Mouse (Mus musculus): ENCODE results near the gene Phf3.
A peak's percentile ranks its signal among the peaks of the same experiment; 100 is the strongest.
"Not testable (repeated sequence)": the region's sequence is repeated elsewhere in the genome, so short reads cannot be mapped to it uniquely, and the experiment has no call there.

Phf3 gene

DNA sequence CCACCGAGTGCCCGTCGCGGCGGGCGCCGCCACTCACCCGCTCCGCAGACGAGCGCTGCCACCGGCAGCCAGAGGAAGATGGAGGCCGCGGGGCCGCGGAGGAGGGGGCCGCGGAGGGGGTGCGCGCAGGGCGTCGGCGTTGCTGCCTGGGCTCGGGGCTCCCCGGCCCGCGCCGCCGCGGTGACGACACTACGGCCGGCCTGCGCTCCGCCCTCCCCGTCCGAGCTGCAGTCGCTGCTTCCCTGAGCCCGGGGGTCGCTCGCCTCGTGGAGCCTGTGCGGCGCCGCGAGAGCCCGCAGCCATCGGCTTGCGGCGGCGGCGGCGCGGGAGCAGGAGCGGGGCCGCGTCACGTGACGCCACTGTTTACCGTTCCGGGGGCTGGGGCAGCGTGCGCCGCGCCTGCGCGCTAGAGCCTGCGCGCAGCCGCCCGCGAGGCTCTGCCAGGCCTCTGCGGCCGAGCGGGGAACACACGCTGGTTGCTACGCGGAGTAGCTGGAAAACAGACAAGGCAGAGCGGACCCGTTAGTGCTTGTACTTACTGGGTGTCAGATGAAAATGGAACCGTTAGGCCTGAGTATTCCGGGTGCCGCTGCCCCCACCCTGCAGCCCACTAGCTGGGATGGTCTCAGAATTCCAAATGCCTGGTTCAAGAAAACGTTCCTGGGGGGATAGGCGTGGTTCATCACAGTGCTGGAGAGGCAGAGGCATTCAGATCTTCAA, at the start of gene Phf3:
Gene Phf3, minus strand, starts transcription at position 381 of the 720 bp plus-strand sequence.
- DNase-seq: peak; percentile 88

DNA sequence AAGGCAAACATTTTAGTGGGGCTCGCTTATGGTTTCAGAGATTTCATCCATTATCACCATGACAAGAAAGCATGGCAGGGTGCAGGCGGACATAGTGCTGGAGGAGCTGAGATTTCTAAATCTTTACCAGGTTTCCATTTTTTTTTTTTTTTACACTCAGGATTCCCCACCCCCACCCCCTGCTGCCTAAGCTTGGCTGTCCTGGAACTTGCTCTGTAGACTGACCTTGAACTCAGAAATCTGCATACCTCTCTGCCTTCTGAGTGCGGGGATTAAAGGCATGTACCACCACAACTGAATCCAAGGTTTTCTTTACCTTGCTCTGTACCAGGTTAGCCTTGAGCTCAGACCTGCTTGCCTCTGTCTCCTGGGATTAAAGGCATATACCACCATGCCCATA, 48.5 kb upstream of the Phf3 start:
- DNase-seq: no peak

DNA sequence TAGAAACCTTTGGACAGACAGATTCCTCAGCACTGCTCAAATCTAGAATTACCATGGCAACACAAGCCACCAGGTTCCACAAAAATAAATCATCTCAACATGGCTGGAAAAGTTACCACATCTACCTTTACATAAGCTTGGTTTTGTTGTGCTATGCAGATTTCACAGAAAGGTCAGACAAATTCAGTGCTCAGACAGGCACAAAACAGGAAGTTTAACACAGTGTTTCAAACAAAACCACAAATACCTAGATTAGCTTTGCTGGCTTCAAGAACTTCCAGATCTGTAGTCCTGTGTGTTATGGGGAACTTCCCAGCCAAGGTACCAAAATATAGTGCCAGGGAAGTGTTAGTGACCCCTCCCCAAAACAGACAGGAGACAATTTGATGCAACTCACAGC, 47.5 kb upstream of the Phf3 start:
- DNase-seq: no peak

DNA sequence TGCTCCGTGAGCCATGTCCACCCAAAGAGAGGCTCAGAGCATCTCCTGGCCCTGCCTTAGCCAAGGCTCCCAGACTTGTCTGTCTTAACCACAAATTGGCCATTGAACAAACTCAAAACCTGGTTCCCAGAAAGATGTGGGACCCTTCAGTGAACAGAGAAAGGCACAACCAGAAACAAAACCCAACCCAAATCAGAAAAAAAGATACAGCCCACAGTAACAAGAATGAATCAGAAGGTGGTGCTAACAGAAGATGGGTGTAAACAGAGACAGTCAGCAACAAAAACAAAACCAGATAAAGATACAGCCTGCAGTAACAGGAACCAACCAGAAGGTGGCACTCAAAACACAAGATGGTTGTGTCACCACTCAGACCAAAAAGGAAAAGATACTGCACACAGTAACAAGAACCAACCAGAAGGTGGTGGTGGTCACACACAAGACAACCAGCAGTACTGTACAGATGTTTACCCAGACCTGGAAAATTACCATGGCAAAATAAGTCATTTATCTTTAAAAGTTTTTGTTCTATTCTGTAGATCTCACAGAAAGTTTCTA, 47.0 kb upstream of the Phf3 start:
- peak; percentile 7 for DNase-seq

DNA sequence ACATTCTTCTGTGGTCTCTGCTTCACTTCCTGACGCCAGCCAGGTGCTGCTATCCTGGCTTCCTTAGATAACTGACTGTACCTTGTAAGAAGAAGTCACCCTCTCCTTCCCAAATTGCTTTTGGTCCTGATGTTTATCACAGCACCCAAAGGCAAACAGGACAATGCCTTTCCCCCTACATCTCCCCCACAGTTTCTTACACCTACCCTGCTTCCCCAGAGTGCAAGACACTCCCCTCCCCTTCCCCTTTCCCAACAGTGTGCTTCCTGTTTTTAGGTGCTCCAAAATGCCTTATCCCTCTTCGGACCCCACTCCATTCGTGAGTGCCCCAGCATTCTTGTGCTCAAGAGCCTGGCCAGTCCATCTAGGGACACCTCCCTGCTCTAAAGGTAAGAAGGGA, 36.5 kb upstream of the Phf3 start:
- DNase-seq: no peak

DNA sequence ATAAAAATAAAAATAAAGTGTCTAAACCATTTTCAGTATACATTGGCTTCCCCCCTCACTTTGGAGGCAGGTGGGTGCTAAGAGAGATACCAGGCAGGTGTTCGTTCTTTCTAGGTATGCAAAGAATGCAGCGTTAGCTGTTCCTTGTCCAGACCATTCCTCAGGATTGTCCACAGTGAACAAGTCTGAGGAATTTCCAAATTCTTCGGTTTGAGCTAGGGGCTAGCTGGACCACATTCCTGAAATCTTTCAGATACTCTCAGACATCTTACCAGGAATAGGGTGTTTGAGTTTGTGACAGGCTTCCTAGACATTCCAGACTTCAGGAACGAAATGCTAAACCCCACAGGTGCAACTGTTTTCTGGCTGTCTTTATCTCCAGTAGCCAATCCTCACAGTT, 35.1 kb upstream of the Phf3 start:
- DNase-seq: no peak

DNA sequence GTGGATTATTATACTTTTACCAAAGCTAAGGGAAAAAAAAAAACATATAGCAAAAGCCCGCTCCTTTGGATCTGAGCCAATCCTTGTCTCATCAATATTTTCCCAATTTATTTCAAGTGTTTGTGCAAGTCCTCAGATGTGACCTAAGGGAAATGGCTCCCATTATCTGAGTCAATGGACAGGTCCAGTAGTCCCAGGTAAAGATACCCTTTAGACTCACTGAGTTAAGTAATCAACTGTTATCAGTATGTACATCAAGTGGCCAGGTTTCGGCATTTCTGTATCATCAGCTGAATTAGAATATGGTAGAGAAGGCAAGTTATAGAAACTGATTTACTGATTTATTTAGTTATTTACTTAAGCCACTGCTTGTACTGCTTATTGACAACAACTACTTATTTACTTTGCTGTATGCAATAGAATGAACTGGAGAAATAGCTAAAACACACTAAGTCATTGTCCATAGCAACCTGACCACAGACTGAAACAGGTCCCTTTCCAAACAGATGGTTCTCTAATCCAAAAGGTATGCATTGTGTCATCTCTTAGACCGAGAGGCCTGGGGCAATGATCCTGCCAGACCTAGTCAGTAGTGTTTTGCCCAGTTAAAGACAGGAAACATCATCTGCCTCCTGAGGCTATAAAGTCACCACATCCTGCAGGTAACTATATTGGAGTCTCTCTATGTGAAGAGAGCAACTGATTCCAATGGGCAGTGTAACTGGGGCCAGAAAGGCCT, 29.9 kb upstream of the Phf3 start:
- no peak for DNase-seq

DNA sequence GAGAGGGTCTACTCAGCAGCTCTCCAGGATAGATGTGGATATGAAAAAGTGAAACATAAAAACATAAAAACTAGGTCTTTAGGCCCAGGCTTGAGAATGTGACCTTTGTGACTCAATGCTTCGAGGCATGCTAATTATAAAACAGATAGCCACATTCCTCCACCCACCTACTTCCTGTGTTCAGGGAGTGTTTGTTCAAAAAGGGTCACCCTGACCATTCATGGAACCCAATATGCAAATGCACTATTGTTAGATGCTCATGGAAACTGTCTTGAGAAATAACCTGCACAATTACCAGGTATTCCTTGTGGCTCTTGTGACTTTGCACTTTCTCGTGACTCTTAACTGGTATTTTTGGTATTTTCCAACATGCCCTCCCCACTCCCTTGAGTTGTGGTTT, 25.0 kb upstream of the Phf3 start:
- no peak for DNase-seq

DNA sequence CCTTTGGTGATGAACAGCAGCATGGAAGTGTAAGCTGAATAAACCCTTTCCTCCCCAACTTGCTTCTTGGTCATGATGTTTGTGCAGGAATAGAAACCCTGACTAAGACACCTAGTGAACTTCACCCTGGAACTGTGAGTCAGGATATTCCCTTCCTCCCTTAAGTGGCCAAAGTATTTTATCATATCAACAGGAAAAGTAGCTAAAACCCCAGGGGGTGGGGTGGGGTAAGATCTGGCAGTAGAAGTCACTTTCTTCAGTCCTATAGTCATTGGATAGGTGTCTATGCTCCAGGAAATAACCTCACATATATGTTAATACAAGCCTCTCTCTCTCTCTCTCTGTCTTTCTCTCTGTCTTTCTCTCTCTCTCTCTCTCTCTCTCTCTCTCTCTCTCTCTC, 21.6 kb upstream of the Phf3 start:
- not testable (repeated sequence) for DNase-seq

DNA sequence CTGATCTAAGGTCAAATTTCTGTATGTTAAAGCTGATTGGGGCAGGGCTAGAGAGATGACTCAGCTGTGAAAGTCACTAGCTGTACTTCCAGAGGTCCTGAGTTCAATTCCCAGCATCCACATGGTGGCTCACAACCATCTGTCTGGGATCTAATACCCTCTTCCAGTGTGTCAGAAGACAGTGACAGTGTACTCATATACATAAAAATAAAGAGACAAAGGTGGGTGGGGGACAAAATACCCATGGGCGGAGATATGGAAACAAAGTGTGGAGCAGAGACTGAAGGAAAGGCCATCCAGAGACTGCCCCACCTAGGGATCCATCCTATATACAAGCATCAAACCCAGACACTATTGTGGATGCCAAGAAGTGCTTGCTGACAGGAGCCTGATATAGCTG, 10.1 kb upstream of the Phf3 start:
- not testable (repeated sequence) for DNase-seq

DNA sequence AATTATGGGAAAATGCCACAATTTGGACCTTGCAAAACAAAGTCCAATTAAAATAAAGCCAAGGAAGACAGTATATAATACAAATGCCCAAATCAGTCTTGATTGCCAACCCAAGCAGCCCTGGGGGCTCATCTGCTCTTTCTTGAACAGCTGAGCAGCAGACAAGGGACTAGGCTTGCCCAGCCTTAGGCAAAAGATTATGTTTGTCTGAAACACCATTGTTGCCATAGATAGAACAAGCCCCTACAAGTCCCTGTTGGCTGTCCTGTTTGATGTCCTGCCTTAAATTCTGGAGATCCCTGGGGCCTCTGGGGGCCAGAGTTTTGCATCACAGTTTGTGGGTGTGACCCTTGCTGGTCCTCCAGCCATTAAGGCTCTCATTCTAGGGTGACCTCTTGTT, 2.0 kb upstream of the Phf3 start:
- DNase-seq: no peak

DNA sequence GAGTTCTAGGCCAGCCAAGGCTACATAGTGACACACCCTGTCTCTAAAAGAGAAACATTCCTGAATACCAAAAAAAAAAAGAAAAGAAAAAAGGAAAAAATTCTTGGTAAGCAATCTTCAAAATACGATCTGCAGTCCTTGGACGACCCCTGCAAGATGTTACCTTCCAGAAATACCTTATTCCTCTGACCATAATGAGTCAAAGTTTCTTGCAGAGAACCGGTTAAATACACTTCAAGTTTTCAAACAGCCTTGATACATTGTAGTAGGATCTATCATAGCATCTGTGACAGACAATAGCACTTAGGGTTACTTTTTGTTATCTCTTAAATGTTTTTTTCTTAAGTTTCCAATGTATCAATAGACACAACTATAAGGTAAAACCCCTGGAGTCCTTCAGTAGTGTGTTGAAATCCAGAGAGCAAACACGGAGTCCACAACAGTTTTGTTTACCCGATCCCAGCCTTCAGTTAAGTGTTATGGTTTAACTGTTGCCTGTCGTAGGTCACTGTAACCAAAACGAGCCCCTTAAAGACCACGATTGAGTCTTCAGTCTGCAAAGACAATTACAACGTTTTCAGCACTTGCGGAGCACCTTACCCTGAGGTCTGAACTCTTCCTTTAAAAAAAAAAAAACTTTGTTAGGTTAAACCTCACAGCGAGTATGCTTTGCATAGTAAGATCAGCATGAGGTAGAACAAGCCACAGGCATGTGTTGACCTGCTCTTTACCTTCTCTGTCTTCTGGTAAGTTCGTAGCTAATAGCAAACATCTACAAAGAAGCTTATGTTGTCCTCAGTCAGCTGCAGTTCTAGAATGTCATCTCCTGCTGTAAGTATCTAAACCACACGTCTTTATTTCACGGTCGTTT, 775 bp upstream of the Phf3 start:
- DNase-seq: no peak

DNA sequence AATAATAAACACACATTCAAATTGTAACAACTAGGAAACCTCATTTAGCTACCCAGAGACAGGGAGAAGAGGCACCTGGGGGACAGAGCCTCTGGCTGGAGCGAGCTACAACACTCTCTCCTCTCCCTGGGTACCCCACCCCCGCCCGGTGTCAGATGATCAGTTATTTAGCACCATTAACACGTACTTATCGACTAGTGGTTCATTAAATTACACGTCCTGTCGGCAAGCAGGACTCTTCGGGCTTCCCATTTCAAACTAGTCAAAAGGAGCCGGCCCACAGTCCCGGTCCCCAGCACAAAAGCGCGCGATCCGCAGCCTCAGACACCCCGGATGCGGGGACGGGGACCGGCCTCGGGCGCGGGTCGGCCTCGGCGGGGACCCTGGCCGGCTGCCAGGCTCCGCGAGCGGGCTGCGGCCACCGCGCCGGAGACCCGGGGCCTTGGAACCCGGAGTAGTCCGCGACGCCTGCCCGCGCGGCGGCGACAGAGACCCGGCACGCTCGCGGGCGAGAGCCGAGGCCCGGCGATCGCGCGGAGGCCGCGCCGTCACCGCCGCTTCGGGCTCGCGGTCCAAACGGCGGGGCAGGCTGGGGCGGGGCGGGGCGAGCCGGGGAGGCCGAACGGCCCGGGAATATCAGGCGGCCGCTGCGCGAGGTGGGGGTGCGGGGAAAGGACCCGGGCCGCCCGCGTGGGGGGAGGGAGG, 733 bp downstream of the Phf3 start:
- no peak for DNase-seq

DNA sequence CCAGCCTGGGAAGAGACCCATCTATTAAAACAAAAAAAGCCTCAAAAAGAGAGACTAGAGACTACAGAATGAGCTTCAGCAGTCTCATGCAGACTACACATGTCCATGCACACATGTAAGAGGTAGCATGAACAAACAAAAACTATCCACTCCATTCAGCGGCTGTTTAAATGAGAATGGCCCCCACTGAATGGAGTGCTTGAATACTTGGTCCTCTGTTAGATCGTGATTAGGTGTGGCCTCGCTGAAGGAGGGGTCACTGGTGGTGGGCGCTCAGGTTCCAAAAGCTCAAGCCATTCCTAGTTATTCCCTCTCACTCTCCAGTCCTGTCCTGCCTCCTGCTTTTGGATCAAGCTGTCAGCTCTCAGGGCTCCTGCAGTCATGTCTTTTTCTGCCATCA, 5.9 kb downstream of the Phf3 start:
- DNase-seq: no peak

DNA sequence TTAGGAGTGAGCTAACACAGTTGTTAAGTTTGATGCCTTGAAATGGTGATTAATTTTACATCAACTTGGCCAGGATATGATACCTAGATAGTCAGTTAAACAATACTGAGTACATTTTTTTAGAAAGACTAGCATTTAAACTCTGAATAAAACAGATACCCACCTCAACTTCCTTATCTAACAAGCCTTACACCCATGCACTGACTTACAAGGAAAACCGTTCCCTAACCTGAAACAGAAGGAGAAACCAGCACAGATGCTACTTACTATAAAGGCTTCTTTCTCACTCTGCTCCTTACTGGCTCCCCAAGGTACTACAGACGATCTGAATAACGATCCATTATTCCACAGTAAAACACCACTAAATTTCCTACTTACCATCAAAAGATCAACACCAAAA, 21.2 kb downstream of the Phf3 start:
- no peak for DNase-seq

DNA sequence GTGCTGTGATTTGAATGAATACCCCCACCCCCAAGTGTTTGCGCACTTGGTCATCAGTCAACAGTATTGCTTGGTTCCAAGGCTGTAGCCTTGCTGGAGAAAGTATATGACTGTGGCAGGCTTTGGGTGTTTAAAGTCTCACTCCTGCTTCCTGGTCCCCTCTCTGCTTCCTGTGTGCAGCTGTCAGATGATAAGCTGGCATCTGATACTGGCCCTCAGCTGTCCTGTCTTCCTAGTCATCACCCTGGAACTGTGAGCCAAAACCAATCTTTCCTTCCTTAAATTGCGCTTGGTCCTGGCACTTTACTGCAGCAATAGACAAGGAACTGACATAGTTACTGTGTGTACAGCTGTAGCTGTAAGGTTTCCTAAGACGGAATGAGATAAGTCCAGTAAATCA, 21.8 kb downstream of the Phf3 start:
- DNase-seq: no peak

DNA sequence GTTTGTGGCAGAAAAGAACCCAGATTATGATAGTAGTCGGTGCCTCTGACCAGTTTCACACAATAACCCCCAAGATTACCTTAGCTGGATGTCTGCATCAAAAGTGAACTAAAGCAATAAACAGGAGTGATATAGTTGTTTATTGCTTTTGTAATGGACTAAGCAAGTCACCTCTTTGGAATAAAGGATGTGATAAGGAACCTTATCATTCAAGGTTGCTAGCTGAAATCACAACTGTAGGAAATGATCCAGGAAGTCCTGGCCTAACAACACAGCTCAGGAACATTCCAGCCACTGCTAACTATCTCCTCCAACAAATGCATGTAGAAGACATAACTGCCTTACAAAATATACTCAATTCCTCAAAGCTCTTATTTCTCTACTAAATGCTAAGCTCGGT, 22.8 kb downstream of the Phf3 start:
- DNase-seq: no peak

DNA sequence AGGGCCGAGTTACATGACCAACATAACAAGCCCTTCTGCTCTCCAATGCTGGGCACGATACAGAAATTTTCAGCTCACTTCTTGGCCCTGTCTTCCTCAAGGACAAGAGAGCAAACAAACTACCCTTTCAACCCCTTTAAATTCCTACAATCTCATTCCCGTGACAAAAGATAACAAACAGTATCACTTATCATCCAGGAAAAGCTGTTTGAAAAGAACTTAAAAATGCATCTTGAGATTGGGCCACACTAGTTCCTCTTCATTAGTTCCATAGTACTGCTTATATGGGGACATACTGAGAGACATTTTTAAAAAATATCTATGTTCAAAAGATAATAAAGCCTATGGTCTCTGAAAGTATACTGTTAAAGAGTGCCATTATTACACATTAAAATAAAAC, 23.8 kb downstream of the Phf3 start:
- DNase-seq: no peak

DNA sequence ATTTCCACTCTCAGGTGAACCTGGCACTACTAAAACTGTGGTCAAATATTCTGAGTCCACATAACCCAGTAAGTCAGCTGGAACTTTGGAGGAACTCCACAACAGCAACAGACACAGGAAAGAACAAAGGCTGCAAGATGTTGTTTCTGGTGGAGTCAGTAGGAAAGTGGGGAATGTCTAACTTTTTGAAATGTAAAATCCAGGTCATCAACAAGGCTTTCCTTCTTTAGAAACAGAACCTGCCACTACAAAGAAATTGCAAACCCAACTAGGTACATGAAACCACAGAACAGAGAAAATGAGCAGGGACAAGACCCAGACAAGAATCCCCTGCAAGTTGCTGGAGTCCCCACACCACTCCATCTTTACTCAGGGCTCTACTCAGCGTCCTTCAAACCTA, 26.0 kb downstream of the Phf3 start:
- no peak for DNase-seq

DNA sequence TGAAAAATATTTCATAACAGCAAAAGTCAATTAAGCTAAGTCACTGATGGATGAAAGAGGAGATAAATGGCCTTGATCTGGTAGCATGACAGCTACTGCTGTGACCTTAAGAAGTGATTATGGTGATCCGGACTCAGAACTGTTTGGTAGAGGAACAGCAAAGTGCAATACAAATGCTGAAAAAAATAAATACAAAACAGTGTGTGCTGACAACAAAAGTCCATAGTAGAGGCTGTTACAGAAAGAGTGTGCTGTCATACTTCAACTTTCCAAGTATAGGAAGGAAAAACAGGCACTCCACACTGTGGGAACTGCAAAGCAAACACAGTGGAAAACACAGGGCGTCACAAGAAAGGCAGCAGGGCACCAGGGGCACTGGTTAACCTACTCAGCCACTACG, 34.1 kb downstream of the Phf3 start:
- no peak for DNase-seq

DNA sequence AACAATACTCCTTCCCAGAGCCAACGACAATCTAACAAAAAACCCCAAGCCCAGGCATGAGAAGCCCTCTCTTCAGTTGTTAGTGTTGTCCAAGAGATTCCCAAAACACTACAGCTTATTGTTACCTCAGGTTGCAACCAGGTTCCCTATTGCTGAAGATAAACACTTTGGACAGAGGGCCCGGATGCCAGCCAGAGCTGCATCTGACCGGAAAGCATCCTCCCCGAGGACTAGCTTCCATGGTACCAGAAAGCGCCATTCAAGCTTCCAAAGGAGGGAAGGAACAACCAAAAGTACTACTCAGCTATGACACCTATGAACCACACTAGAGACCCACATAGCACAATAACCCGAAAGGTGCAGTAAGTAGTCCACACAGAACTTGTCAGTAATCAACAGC, 38.2 kb downstream of the Phf3 start:
- no peak for DNase-seq

DNA sequence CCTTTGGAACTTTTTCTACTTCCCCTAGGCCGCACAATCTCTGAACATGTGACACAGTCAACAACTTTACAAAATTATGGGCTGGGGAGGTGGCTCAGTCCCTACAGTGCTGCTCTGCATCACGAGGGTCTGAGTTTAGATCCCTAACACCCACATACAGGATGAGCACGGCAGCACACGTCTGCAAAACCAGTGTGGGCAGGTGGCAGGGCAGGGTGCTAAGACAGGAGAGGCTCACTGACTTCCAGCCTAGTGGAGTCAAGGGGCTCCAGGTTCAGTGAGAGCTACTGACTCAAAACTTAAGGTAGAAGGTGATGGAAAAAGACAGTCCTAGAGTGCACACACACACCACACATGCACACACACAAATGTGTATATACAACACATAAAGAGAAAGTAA, 40.9 kb downstream of the Phf3 start:
- no peak for DNase-seq

DNA sequence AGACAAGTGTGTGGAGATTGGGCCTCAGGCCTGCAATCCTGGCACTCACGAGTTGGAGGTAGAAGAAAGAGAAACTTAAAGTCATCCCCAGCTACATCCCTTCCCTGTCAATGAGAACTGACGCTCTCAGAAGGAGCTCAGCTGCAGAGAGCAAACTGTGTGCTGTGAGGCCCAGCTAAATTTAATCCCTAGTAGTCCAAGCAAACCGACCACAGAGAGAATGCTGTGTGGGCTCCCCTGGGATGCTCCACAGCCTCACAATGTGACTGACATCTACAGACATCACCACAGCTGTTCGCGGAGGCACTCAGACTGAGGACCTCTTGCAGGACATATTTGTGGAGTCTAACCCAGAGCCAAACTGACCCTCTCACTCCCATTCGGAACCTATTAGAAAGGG, 54.3 kb downstream of the Phf3 start:
- no peak for DNase-seq
